Mouse (Mus musculus): ENCODE measurements around the gene Sp8.

DNA sequence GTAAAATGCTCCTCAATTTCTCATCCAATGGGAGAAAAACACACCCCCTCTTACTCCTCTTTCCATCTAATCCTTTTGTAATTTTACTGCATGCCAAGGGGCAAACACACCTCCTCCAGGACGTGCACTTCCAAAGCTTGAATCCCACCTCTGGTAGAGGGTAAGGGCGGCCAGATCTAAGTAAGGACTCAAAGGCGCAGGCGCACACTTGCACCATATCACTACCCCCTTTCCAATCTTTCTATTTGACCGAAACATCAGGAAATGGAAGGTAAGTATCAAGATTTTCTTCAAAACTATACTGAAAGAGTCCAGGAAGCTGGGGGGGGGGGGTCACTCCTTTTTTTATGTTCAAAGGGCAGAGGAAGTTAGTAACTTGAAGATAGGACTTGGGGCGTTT is at the start of gene Sp8:
- TF ChIP-seq CTCF (IDR thresholded peaks at IDR 0.05; ENCODE audit: insufficient read depth, low read length) (no peak), POLR2A (IDR thresholded peaks at IDR 0.05; ENCODE audit: borderline replicate concordance, extremely low read depth, low read depth, low read length) (no peak)

All from lung, adult 2 months (tissue).